Mouse (Mus musculus) retina, postnatal 7 days (tissue): Measurements from ENCODE around the gene Dusp3.
A peak's percentile ranks its signal among the peaks of the same experiment; 100 is the strongest.

Experiments used
- DNase-seq: peaks from one replicate; pipeline ENCODE4 v3.0.0-alpha.2; 2012; ENCODE audit warnings: low read depth, low spot score

Gene Dusp3

DNA sequence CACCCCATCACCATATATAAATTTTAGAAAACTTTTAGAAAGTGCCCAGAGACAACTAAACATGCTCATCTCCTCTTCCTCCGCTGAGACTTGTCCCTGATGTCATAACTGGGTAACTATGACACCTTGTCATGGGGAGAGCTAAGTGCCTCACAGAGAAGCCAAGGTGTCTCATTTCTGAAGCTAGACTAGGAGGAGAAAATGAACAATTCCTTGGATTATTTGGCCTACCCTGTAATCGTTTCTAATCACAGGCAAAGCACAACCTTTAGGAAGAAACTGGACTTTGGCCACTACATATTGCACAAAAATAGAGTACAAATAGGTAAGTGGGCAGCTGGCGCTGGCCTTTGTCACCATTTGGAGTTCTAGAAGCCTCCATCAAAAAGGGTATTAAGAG is at the start of gene Dusp3:
TSS of gene Dusp3 (minus strand) at position 101 of the 400 bp plus-strand sequence.
- no peak for DNase-seq

- no peak for DNase-seq
Measured at GRCm38 (mm10) chr11:102036336-102036735, 49.5 kb upstream of the Dusp3 start.

DNA sequence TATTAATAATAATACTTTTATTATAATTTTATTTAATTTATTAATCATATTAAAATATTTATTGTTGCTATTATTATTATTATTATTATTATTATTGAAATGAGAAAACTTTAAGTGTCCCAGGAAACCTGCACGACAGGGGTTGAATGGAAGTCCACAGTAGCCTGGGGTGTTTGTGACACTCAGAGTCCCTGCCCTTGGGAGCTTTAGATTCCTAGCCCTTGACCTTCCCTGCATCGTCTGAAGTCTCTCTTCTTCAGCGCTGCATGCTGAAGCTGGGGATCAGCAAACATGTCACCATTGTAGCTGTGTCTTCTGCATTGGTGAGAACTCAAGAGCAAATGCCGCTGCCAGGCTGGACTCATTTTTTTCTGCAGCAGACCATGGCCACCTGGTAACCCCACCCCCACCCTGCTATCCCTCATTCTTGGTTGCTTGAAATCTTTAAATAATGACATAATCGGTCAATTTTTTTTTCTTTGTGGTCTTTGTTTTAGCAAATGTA is 48.7 kb upstream of the Dusp3 start:
- no peak for DNase-seq

- DNase-seq = no peak
Measured at GRCm38 (mm10) chr11:102034887-102035286, 48.1 kb upstream of the Dusp3 start.

GRCm38 (mm10) chr11:102033055-102033591 is 46.3 kb upstream of the Dusp3 start:
- no peak for DNase-seq

- no peak for DNase-seq
Measured at GRCm38 (mm10) chr11:102031149-102031548, 44.3 kb upstream of the Dusp3 start.

DNA sequence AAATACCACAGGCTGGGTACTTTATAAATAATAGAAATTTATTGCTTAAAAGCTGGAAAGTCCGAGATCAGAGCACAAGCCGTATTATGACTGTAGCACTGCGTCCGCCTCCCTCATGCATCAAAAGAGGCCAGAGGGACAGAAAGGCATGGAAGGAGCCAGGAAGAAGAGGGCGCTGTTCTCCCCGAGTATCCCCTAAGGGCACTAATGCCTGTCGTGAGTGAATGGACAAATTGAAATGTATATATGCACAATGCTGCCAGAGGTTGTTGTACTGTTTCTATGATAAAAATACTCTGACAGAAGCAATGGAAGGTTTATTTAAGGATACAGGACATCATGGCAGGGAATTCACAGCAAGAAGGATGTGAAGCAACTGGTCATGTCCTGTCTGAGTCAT is 43.2 kb upstream of the Dusp3 start:
- no peak for DNase-seq

- DNase-seq = no peak
Measured at GRCm38 (mm10) chr11:102029304-102029703, 42.5 kb upstream of the Dusp3 start.

DNA sequence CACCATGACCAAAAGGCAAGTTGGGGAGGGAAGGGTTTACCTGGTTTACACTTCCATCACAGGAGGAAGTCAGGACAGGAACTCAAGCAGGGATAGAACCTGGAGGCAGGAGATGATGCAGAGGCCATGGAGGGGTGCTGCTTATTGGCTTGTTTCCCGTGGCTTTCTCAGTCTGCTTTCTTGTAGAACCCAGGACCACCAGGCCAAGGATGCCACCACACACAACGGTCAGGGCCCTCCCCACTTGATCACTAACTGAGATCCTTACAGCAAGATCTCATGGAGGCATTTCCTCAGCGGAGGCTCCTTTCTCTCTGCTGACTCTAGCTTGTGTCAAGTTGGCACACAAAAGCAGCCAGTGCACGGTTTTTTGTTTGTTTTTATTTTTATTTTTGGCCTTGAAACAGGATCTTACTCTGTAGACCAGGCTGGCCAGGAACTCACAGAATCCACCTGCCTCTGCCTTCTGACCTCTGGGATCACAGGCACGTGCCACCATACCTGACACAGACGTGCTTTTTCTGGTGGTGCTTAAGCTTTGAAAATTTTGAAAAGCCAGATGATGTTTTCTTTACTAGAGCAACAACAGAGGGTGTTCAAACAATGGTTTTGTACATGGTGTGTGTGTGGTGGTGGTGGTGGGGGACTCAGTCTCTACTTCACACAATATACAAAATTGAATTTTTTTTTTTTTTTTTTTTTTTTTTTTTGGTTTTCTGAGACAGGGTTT is 41.4 kb upstream of the Dusp3 start, which contains the start of gene Mpp3:
TSS of gene Mpp3 (minus strand) at position 375 of the 730 bp plus-strand sequence.
- DNase-seq = no peak

DNA sequence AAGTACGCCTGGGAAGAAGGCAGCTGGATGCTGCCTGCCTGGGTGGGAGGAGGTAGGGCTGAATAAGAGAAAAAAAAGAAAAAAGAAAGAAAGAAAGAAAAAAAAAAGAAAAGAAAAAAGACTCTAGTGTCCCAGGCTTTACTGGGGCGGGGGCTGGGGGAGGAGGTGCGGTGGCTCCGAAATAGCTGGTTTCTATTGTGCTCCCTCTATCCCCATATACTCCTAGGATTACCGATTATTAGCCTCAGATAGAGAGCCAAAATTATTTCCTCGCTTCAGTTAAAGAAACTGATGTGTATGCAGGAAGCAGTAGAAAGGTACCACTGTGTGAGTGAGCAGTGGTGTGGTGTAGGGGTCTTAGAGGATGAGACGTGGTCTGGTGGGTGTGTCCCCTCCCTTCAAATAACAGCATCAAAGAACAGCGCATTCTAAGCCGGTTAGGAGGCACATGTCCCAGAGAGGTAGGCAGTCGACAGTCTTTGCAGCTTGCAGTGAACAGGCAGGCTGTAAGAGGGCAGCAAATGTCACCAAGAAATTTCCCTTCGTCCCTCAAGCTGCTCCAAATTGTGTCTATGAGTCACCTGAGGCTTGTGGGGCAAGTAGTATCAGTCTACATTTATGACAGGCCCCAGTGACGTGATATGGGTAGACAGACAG is 40.7 kb upstream of the Dusp3 start:
- no peak for DNase-seq

- peak; percentile 68 for DNase-seq
Measured at GRCm38 (mm10) chr11:102026694-102027360, 40.0 kb upstream of the Dusp3 start.

DNA sequence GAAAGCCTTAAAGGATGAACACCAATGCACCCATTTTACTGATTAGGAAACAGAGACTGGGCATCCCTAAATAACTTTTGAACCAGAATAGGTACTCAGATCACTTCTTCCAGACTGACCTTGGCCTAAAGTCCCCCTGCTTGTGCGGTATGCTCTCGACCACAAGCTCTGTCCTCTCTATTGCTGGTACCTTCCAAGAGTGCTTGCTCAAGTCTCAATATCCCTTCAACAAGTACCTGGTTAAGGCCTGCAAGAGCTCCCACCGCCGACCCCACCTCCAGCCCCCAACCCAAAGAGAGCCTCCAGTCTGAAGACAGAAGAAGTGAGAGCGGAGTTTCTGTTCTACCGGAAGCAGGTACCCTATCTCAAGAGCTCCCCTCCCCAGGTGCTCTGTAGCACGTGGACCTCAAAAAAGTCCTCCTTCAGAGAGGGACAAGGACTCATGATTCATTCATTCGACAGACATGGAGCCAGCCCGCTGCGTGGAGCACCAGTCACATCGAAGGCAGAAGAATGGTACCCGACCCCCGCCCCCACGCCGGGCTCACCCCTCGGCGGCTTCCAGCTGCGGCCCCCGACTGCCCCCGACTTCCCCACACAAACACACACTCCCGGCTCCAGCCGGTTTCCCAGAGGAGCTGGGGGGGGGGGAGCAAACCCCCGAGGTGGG is 39.3 kb upstream of the Dusp3 start:
- DNase-seq = no peak

DNA sequence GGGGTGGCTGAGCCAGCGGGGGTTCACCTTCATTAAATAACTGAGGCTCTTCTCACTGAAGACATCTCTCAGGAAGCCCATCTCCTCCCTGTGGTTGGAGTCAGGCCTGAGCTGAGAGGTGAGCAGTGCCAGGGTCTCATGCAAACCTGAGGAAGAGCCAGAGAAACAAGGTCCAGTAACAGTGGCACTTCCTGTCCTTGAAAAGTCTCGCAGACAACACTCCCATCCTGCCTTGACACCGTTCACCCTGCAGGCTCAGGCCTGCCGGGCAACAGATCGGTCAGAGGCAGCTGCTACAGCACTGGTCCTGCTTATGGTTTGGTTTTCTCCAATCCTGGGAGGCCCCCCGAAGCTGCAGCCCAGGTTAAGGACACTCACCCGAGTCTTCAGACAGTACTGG is 38.5 kb upstream of the Dusp3 start:
- DNase-seq = no peak

- DNase-seq = no peak
Measured at GRCm38 (mm10) chr11:102024875-102025274, 38.1 kb upstream of the Dusp3 start.

DNA sequence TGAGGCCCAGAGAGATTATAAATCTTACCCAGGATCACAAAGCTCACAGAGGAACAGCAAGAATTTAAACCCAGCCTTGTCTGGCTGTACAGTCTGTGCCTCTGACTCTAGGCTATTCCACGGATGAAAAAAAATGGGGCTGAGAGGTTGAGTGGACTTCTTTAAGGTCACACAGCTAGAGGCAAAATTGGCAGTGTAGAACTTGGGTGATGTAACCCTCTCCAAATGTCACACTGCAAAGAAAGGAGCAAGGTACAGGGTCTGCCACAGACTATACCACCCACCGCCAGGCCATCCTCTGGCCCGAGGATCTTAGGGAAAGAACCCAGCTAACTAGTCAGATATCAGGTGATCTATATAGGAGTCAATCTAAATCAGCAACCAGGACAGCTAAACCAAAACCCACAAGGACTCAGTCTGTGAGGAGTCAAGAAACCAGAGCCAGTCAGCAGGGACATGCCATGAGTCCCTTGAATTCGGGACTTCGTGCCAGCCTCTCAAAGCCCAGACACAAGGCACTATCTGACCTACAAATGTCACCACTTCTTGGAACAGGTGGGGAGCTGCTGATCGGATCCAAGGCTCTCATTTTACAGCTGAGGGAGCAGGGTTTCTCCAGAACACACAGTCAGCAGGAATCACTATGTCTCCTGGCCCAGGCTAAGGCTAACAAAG is 37.4 kb upstream of the Dusp3 start:
- DNase-seq = no peak

GRCm38 (mm10) chr11:102023406-102023805 is 36.6 kb upstream of the Dusp3 start:
- no peak for DNase-seq

GRCm38 (mm10) chr11:102021196-102021595 is 34.4 kb upstream of the Dusp3 start:
- DNase-seq = no peak

- no peak for DNase-seq
Measured at GRCm38 (mm10) chr11:102019736-102020135, 32.9 kb upstream of the Dusp3 start.

- no peak for DNase-seq
Measured at GRCm38 (mm10) chr11:102016136-102016535, 29.3 kb upstream of the Dusp3 start.

- no peak for DNase-seq
Measured at GRCm38 (mm10) chr11:102015472-102015871, 28.7 kb upstream of the Dusp3 start.

DNA sequence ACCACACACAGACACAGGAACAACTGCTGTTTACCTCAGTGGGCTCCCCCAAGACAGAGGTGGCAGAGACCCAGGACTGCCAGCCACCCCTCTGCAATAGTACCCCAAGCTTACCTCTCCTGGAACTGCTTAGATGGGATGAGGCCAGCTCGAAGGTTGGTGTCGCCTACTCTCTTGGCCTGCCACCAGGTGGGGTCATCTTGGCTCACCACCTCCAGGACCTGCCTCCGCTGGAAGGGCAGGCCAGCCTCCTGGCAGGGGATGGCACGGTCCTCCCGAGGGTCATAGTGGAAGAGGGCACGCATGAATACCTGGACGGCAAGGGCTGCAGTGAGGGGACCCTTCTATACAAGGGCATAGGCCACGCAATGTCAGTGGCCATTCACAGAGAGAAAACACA is 26.4 kb upstream of the Dusp3 start:
- DNase-seq = no peak
